Mouse (Mus musculus) embryo, embryonic 10 days (tissue): Measurements from ENCODE around the gene Vti1a.

Experiments used
- DNase-seq: peaks from one replicate; pipeline ENCODE4 v3.0.0-alpha.2; 2015; ENCODE audit warnings: low spot score

The Vti1a gene

GRCm38 (mm10) chr19:55461963-55462362 lies 145.9 kb downstream of the Vti1a start:
- no peak for DNase-seq

GRCm38 (mm10) chr19:55463670-55464069 lies 147.6 kb downstream of the Vti1a start:
- no peak for DNase-seq

- peak; percentile 26 for DNase-seq
Observed at GRCm38 (mm10) chr19:55469301-55470051, 153.4 kb downstream of the Vti1a start.

- DNase-seq = no peak
Observed at GRCm38 (mm10) chr19:55472582-55472981, 156.5 kb downstream of the Vti1a start.

- DNase-seq = no peak
Observed at GRCm38 (mm10) chr19:55474225-55474624, 158.1 kb downstream of the Vti1a start.

- DNase-seq = no peak
Observed at GRCm38 (mm10) chr19:55480526-55480925, 164.4 kb downstream of the Vti1a start.

- peak; percentile 32 for DNase-seq
Observed at GRCm38 (mm10) chr19:55481308-55481707, 165.2 kb downstream of the Vti1a start.

- no peak for DNase-seq
Observed at GRCm38 (mm10) chr19:55483526-55483925, 167.4 kb downstream of the Vti1a start.

GRCm38 (mm10) chr19:55484559-55484958 lies 168.5 kb downstream of the Vti1a start:
- DNase-seq = no peak

- no peak for DNase-seq
Observed at GRCm38 (mm10) chr19:55486473-55486872, 170.4 kb downstream of the Vti1a start.

- DNase-seq = peak; percentile 66
Observed at GRCm38 (mm10) chr19:55491126-55492076, 175.3 kb downstream of the Vti1a start.

- DNase-seq = no peak
Observed at GRCm38 (mm10) chr19:55496333-55496732, 180.2 kb downstream of the Vti1a start.

- no peak for DNase-seq
Observed at GRCm38 (mm10) chr19:55499179-55499863, 183.2 kb downstream of the Vti1a start.

GRCm38 (mm10) chr19:55501985-55502384 lies 185.9 kb downstream of the Vti1a start:
- no peak for DNase-seq

GRCm38 (mm10) chr19:55503771-55504170 lies 187.7 kb downstream of the Vti1a start:
- no peak for DNase-seq

GRCm38 (mm10) chr19:55507748-55508147 lies 191.7 kb downstream of the Vti1a start:
- DNase-seq = no peak

GRCm38 (mm10) chr19:55508239-55508638 lies 192.1 kb downstream of the Vti1a start:
- DNase-seq = no peak

GRCm38 (mm10) chr19:55508965-55509364 lies 192.9 kb downstream of the Vti1a start:
- DNase-seq = no peak

- no peak for DNase-seq
Observed at GRCm38 (mm10) chr19:55509618-55510017, 193.5 kb downstream of the Vti1a start.

- no peak for DNase-seq
Observed at GRCm38 (mm10) chr19:55513941-55514340, 197.8 kb downstream of the Vti1a start.

- DNase-seq = no peak
Observed at GRCm38 (mm10) chr19:55520236-55520635, 204.1 kb downstream of the Vti1a start.

GRCm38 (mm10) chr19:55523340-55523739 lies 207.2 kb downstream of the Vti1a start:
- no peak for DNase-seq
